Mouse (Mus musculus) liver, embryonic 14.5 days (tissue): ENCODE data around the gene Ikzf1. TPM values are rescaled to one million over a fixed set of nuclear protein-coding genes. Genes with fewer than 3 reads are reported as not detected.

ENCODE experiments used
- ATAC-seq: fragments of 200-750 bp; cut with Nextera tagmentation; 2 replicates; pipeline ENCODE4 v1.8.0; 2017; ENCODE audit warnings: moderate number of reproducible peaks, mild to moderate bottlenecking, moderate library complexity; ENCODE audit not compliant: insufficient read depth
- DNase-seq, 3 experiments: peaks; one replicate each; pipeline ENCODE4 v3.0.0-alpha.2; 2012 to 2013; ENCODE audit warnings: low read depth in 3 of 3, low spot score in 3 of 3
- H3K27ac ChIP-seq: fragments of 300-500 bp; sonication (generic); 2 replicates; pipeline ENCODE4 v1.5.1; 2014; ENCODE audit warnings: moderate library complexity, mild to moderate bottlenecking, control low read depth, inconsistent platforms
- H3K27me3 ChIP-seq: fragments of 300-500 bp; sonication (generic); 2 replicates; pipeline ENCODE4 v1.6.1; 2014; ENCODE audit warnings: mild to moderate bottlenecking, low read length, moderate library complexity; ENCODE audit not compliant: control insufficient read depth, insufficient read depth
- H3K36me3 ChIP-seq: fragments of 300-500 bp; sonication (generic); replicated peaks from 2 replicates; pipeline ENCODE4 v1.6.1; 2014; ENCODE audit warnings: low read depth; ENCODE audit not compliant: control insufficient read depth, insufficient read depth
- H3K4me1 ChIP-seq, 2 experiments: fragments of 200-500 bp in 1 of 2; fragments of 300-500 bp in 1 of 2; sonication (generic) in 1 of 2; replicated peaks; 2 replicates each; pipeline ENCODE4 v1.6.1; 2012 to 2014; ENCODE audit warnings: antibody characterized with exemption in 1 of 2, inconsistent platforms in 1 of 2, low read length in 1 of 2; ENCODE audit not compliant: control insufficient read depth in 2 of 2, insufficient read depth in 2 of 2
- H3K4me2 ChIP-seq: fragments of 300-500 bp; sonication (generic); 2 replicates; pipeline ENCODE4 v1.6.1; 2014; ENCODE audit warnings: low read depth, mild to moderate bottlenecking, control low read depth, moderate library complexity
- H3K4me3 ChIP-seq, 2 experiments: fragments of 200-500 bp in 1 of 2; fragments of 300-500 bp in 1 of 2; sonication (generic) in 1 of 2; 2 replicates each; pipeline ENCODE4 v1.5.1; 2012 to 2014; ENCODE audit warnings: low read depth in 2 of 2, low read length in 2 of 2, mild to moderate bottlenecking in 2 of 2, control low read depth in 1 of 2, inconsistent platforms in 1 of 2, moderate library complexity in 1 of 2; ENCODE audit not compliant: insufficient read depth in 1 of 2
- H3K9ac ChIP-seq: fragments of 300-500 bp; sonication (generic); replicated peaks from 2 replicates; pipeline ENCODE4 v1.6.1; 2014; ENCODE audit warnings: mild to moderate bottlenecking, control low read depth, moderate library complexity
- H3K9me3 ChIP-seq: fragments of 300-500 bp; sonication (generic); 2 replicates; pipeline ENCODE4 v1.6.1; 2016; ENCODE audit warnings: low read length, mixed read lengths; ENCODE audit not compliant: control insufficient read depth
- CTCF ChIP-seq: IDR thresholded peaks from 2 replicates; pipeline ENCODE4 v1.5.1; 2016; ENCODE audit warnings: antibody characterized with exemption, low read depth, control low read depth
- EP300 ChIP-seq: IDR thresholded peaks from 2 replicates; pipeline ENCODE4 v1.6.1; 2016; ENCODE audit warnings: antibody characterized with exemption, low read depth
- WGBS: fragments of 180-500 bp; shearing (Covaris S2); extraction: QIAGEN DNeasy Blood & Tissue Kit; methylation state at CpG from one replicate; pipeline ENCODE4 v1.1.7; 2014; ENCODE audit not compliant: insufficient replicate concordance; 5-methylcytosine and 5-hydroxymethylcytosine counted together
- polyA plus RNA-seq, 2 experiments: library from polyadenylated mRNA; depleted of rRNA in 1 of 2; stranded (reverse) in 1 of 2; unstranded in 1 of 2; fragments of >200 nt; fragmentation: Nextera tagmentation in 1 of 2; extraction: Ambion mirVana in 1 of 2; gene quantifications; 2 replicates each; pipeline versions ENCODE4 v1.2.1 to v1.2.3; 2012 to 2014

Gene Ikzf1
- polyA plus RNA-seq, 2 experiments, result 46.6 to 65.4 TPM

DNA sequence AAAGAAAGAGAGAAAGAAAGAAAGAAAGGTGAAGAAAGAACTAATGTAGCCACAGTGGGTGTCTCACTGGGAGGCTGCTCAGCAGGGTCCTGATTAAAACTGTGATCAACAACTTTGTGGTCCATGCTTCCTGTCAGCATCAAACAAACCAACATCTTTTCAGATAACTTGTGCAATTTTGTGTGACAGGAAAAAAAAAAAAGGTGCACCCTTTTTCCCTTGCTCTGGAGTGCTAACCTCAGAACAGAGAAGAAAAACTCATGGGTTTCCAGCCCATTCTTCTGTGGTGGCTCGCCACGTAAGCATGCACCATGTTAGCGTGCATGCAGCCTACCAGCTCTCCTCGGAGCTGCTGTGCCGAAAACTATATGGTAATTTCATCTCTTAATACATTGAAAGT is 56.8 kb downstream of the Ikzf1 start:
- peaks cover 6% of the 10 kb centered on the region for H3K36me3 ChIP-seq
- ATAC-seq, result no peak

DNA sequence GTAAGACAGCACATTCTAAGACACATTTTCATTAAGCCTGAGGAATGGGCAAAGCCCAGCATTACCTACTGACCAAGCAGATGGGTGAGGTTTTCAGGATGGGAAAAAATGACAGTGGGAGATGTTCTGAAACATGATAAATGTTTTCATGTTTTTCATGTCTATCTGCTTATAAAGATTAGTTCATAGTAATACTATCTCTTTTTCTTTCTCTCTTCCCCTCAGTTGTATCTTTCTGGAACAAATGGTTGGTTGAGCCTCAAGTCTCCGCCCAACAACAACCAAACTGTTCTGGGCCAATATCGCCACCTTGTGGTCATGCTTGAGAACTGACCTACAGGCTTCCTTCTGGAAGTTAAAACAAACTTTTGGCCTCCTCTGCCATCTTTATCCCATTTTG is 57.8 kb downstream of the Ikzf1 start:
- Histone ChIP-seq H3K4me2 (no peak overlapping the region), H3K4me1 (peaks cover 7 to 13% of the 10 kb centered on the region in 2 experiments), H3K36me3 (peaks cover 9% of the 10 kb centered on the region), H3K27me3 (no peaks in the 10 kb centered on the region), H3K9ac (peak overlapping the region; percentile 20), H3K27ac (peak overlapping the region; percentile 74), H3K4me3 (no peak overlapping the region), H3K9me3 (no peaks in the 10 kb centered on the region)
- ATAC-seq (peak; percentile 78), DNase-seq (peak; percentile 74 to 83 (median 83))
- WGBS, result 14% methylated on average over 2 of the region's 2 CpGs
- TF ChIP-seq CTCF (peak; percentile 91), EP300 (peak; percentile 86)

More for the DNA sequence above, 56.8 kb downstream of the Ikzf1 start:
- TF ChIP-seq EP300, result no peak
- TF ChIP-seq CTCF, result no peak
- no peaks in the 10 kb centered on the region for H3K9me3 ChIP-seq
- no peak overlapping the region for H3K4me3 ChIP-seq
- 77% methylated on average over 5 of the region's 5 CpGs for WGBS
- peak overlapping the region; percentile 49 for H3K27ac ChIP-seq
- DNase-seq, result no peak
- H3K9ac ChIP-seq, result no peak overlapping the region
- peaks cover 7 to 16% of the 10 kb centered on the region in 2 experiments for H3K4me1 ChIP-seq
- H3K27me3 ChIP-seq, result no peaks in the 10 kb centered on the region
- no peak overlapping the region for H3K4me2 ChIP-seq

DNA sequence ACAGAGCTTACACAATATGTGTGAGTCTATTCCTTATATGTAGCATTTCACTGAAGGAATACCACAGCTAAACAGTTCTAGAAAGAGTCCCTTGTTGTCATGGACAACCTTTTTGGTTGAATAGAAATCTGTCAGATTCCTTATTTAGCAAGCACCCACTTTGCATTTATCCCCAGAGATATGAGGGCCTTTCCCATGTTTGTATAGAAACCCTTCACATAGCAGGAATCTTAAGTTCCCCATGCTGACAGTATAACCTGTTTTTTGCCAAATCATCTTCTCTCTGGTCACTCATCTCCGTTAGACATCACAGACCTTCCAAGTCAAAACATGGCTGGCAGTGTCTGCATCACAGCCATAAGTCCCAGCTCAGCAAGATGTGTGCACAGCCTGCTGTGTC is 59.4 kb downstream of the Ikzf1 start:
- ATAC-seq (no peak), DNase-seq (no peak)
- TF ChIP-seq EP300 (no peak), CTCF (no peak)
- Histone ChIP-seq H3K4me3 (no peak overlapping the region), H3K9me3 (no peaks in the 10 kb centered on the region), H3K27ac (no peak overlapping the region), H3K4me2 (no peak overlapping the region), H3K9ac (no peak overlapping the region), H3K36me3 (peaks cover 18% of the 10 kb centered on the region), H3K27me3 (no peaks in the 10 kb centered on the region), H3K4me1 (peaks cover 7 to 11% of the 10 kb centered on the region in 2 experiments)
- WGBS, result 62% methylated on average over 1 of the region's 1 CpGs

DNA sequence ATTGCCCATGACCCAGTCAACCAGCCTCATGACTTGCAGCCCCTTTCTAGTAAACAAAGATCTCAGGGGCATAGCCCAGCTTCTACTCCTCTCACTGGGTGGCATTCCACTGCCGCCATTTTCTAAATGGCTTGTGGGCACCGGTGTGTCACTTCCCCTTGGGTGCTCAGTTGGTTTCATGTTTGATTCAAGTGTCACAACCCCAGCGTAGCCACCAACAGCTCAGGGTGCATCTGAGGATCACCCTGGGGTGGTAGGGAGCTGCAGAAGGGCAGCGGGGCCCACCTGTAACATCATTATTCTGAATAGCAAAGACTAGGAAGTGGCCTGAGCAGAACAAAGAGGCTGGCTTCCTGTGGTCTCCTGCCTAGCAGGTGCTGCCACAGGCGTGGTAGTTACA is 66.3 kb downstream of the Ikzf1 start:
- H3K27me3 ChIP-seq, result no peaks in the 10 kb centered on the region
- no peaks in the 10 kb centered on the region for H3K4me1 ChIP-seq
- DNase-seq, result no peak
- H3K9me3 ChIP-seq, result no peaks in the 10 kb centered on the region
- 81% methylated on average over 5 of the region's 5 CpGs for WGBS
- no peak for TF ChIP-seq CTCF
- no peak for TF ChIP-seq EP300
- no peak overlapping the region for H3K9ac ChIP-seq
- no peak overlapping the region for H3K4me2 ChIP-seq
- no peak overlapping the region for H3K27ac ChIP-seq
- H3K4me3 ChIP-seq, result no peak overlapping the region
- H3K36me3 ChIP-seq, result peaks cover 58% of the 10 kb centered on the region
- no peak for ATAC-seq

DNA sequence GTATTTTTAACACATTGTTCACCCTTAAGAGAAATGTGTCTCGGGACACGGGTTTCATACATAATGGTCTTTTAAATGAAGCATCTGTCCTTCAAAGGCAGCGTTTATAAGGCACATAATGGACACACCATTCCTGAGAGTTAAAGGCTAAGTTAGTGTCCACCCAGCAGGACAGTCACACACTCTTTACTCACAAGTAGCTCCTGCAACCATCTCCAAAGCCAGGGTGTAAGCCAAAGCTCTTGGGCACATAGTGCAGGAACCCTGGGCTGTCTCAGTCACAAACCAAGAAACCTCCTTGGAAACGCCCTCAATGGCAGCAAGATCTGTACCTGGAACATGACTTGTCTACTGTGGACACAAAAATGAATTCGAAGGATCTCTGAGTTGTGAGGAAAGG is 68.1 kb downstream of the Ikzf1 start:
- no peaks in the 10 kb centered on the region for H3K27me3 ChIP-seq
- WGBS, result 80% methylated on average over 5 of the region's 5 CpGs
- H3K36me3 ChIP-seq, result peaks cover 54% of the 10 kb centered on the region
- no peak overlapping the region for H3K27ac ChIP-seq
- H3K9ac ChIP-seq, result no peak overlapping the region
- no peak for DNase-seq
- TF ChIP-seq EP300 (no peak), CTCF (no peak)
- no peak overlapping the region for H3K4me2 ChIP-seq
- H3K4me1 ChIP-seq, result no peaks in the 10 kb centered on the region
- H3K9me3 ChIP-seq, result no peaks in the 10 kb centered on the region
- H3K4me3 ChIP-seq, result no peak overlapping the region
- no peak for ATAC-seq
